Mouse (Mus musculus): Measurements from ENCODE around the gene Msh5. TPM values are rescaled to one million over a fixed set of nuclear protein-coding genes. Genes with fewer than 3 reads are reported as not detected.

The Msh5 gene
- polyA plus RNA-seq, 1 experiment from 2014 or later = 3.0 TPM

GRCm38 (mm10) chr17:35064951-35065947, 18.7 kb upstream of the Msh5 start, which contains the start of gene Ly6g6c:
TSS of gene Ly6g6c (plus strand) at chr17:35065388.
- Histone ChIP-seq H3K9me3 (no peaks in the 10 kb centered on the region), H3K4me3 (peak within 1 kb of the TSS; percentile 31), H3K4me1 (peaks cover 29% of the 10 kb centered on the region), H3K4me2 (peak within 1 kb of the TSS; percentile 42), H3K9ac (no peak within 1 kb of the TSS), H3K27ac (peak within 1 kb of the TSS; percentile 61), H3K36me3 (peaks cover 22% of the 10 kb centered on the region), H3K27me3 (peaks cover 52% of the 10 kb centered on the region)
- ATAC-seq (ENCODE audit: insufficient number of reproducible peaks, low FRiP score, low TSS enrichment, low read depth) = peak; percentile 42; the same call in 1 of the 2 replicates
- WGBS = 3% methylated on average over 48 of the region's 48 CpGs

- H3K27me3 ChIP-seq = peaks cover 51% of the 10 kb centered on the region
- H3K27ac ChIP-seq = peak overlapping the region; percentile 61
- 28% methylated on average over 10 of the region's 10 CpGs for WGBS
- H3K4me2 ChIP-seq = peak overlapping the region; percentile 42
- no peaks in the 10 kb centered on the region for H3K9me3 ChIP-seq
- H3K4me1 ChIP-seq = peaks cover 35% of the 10 kb centered on the region
- no peak overlapping the region for H3K9ac ChIP-seq
- no peak for ATAC-seq (ENCODE audit: insufficient number of reproducible peaks, low FRiP score, low TSS enrichment, low read depth)
- peak overlapping the region; percentile 31; the same call in 1 of the 2 replicates for H3K4me3 ChIP-seq
- peaks cover 22% of the 10 kb centered on the region for H3K36me3 ChIP-seq
These were observed 17.9 kb upstream of the Msh5 start for GRCm38 (mm10) chr17:35064378-35064877.

- no peak overlapping the region for H3K27ac ChIP-seq
- H3K4me3 ChIP-seq = no peak overlapping the region
- ATAC-seq (ENCODE audit: insufficient number of reproducible peaks, low FRiP score, low TSS enrichment, low read depth) = no peak
- peaks cover 45% of the 10 kb centered on the region for H3K27me3 ChIP-seq
- peaks cover 22% of the 10 kb centered on the region for H3K36me3 ChIP-seq
- H3K4me1 ChIP-seq = peaks cover 40% of the 10 kb centered on the region
- H3K9me3 ChIP-seq = no peaks in the 10 kb centered on the region
- no peak overlapping the region for H3K9ac ChIP-seq
- H3K4me2 ChIP-seq = no peak overlapping the region
- WGBS = 92% methylated on average over 3 of the region's 3 CpGs
These were observed 16.9 kb upstream of the Msh5 start for GRCm38 (mm10) chr17:35063466-35063865.

- no peak for ATAC-seq (ENCODE audit: insufficient number of reproducible peaks, low FRiP score, low TSS enrichment, low read depth)
- Histone ChIP-seq H3K36me3 (peaks cover 39% of the 10 kb centered on the region), H3K9ac (no peak overlapping the region), H3K27ac (no peak overlapping the region; the same call in 1 of the 2 replicates), H3K9me3 (no peaks in the 10 kb centered on the region), H3K4me3 (0 out of 2 replicates have a peak overlapping the region, but pooled peaks have one; percentile 68), H3K27me3 (peaks cover 25% of the 10 kb centered on the region), H3K4me2 (no peak overlapping the region), H3K4me1 (peaks cover 43% of the 10 kb centered on the region)
- WGBS = 75% methylated on average over 8 of the region's 8 CpGs
These were observed 14.8 kb upstream of the Msh5 start for GRCm38 (mm10) chr17:35061299-35061698.

- peak overlapping the region; percentile 84 for H3K4me2 ChIP-seq
- H3K4me1 ChIP-seq = peaks cover 43% of the 10 kb centered on the region
- peak overlapping the region; percentile 70; the same call in 1 of the 2 replicates for H3K9ac ChIP-seq
- H3K4me3 ChIP-seq = peak overlapping the region; percentile 68
- 62% methylated on average over 22 of the region's 22 CpGs for WGBS
- peaks cover 20% of the 10 kb centered on the region for H3K27me3 ChIP-seq
- peaks cover 44% of the 10 kb centered on the region for H3K36me3 ChIP-seq
- H3K27ac ChIP-seq = peak overlapping the region; percentile 95; the same call in 1 of the 2 replicates
- H3K9me3 ChIP-seq = no peaks in the 10 kb centered on the region
- no peak for ATAC-seq (ENCODE audit: insufficient number of reproducible peaks, low FRiP score, low TSS enrichment, low read depth)
These were observed 14.3 kb upstream of the Msh5 start for GRCm38 (mm10) chr17:35060737-35061297.

- peaks cover 12% of the 10 kb centered on the region for H3K27me3 ChIP-seq
- 20% methylated on average over 14 of the region's 14 CpGs for WGBS
- H3K4me2 ChIP-seq = peak overlapping the region; percentile 84
- H3K9me3 ChIP-seq = no peaks in the 10 kb centered on the region
- peaks cover 36% of the 10 kb centered on the region for H3K4me1 ChIP-seq
- peak overlapping the region; percentile 68 for H3K4me3 ChIP-seq
- peak overlapping the region; percentile 95 for H3K27ac ChIP-seq
- peaks cover 52% of the 10 kb centered on the region for H3K36me3 ChIP-seq
- H3K9ac ChIP-seq = peak overlapping the region; percentile 70
- ATAC-seq (ENCODE audit: insufficient number of reproducible peaks, low FRiP score, low TSS enrichment, low read depth) = no peak
These were observed 13.5 kb upstream of the Msh5 start for GRCm38 (mm10) chr17:35060071-35060470.

- Histone ChIP-seq H3K27ac (peak within 1 kb of the TSS; percentile 95), H3K9ac (peak within 1 kb of the TSS; percentile 70), H3K9me3 (no peaks in the 10 kb centered on the region), H3K4me3 (peak within 1 kb of the TSS; percentile 68), H3K36me3 (peaks cover 57% of the 10 kb centered on the region), H3K4me1 (peaks cover 28% of the 10 kb centered on the region), H3K4me2 (peak within 1 kb of the TSS; percentile 84), H3K27me3 (peaks cover 5% of the 10 kb centered on the region; the same call in 1 of the 2 replicates)
- peak; percentile 89 for ATAC-seq (ENCODE audit: insufficient number of reproducible peaks, low FRiP score, low TSS enrichment, low read depth)
- WGBS = under 1% methylated on average over 57 of the region's 57 CpGs
These were observed 12.7 kb upstream of the Msh5 start, which contains the start of gene Ddah2 for GRCm38 (mm10) chr17:35058911-35059892. TSS of gene Ddah2 (plus strand) at chr17:35059035.

- no peaks in the 10 kb centered on the region for H3K9me3 ChIP-seq
- peaks cover 28% of the 10 kb centered on the region for H3K4me1 ChIP-seq
- H3K27me3 ChIP-seq = no peaks in the 10 kb centered on the region
- peaks cover 66% of the 10 kb centered on the region for H3K36me3 ChIP-seq
- no peak for ATAC-seq (ENCODE audit: insufficient number of reproducible peaks, low FRiP score, low TSS enrichment, low read depth)
- no peak overlapping the region for H3K9ac ChIP-seq
- WGBS = 59% methylated on average over 9 of the region's 9 CpGs
- H3K4me3 ChIP-seq = peak overlapping the region; percentile 68
- no peak overlapping the region for H3K4me2 ChIP-seq
- H3K27ac ChIP-seq = peak overlapping the region; percentile 95
These were observed 11.8 kb upstream of the Msh5 start for GRCm38 (mm10) chr17:35058316-35058715.

GRCm38 (mm10) chr17:35057090-35057489, 10.5 kb upstream of the Msh5 start:
- Histone ChIP-seq H3K4me1 (peaks cover 38% of the 10 kb centered on the region), H3K4me2 (no peak overlapping the region), H3K9ac (no peak overlapping the region), H3K9me3 (no peaks in the 10 kb centered on the region), H3K27me3 (no peaks in the 10 kb centered on the region), H3K4me3 (no peak overlapping the region), H3K27ac (no peak overlapping the region), H3K36me3 (peaks cover 70% of the 10 kb centered on the region)
- ATAC-seq (ENCODE audit: insufficient number of reproducible peaks, low FRiP score, low TSS enrichment, low read depth) = no peak
- WGBS = 90% methylated on average over 3 of the region's 3 CpGs

GRCm38 (mm10) chr17:35055691-35056495, 9.3 kb upstream of the Msh5 start:
- Histone ChIP-seq H3K9ac (no peak overlapping the region), H3K27ac (no peak overlapping the region), H3K4me1 (peaks cover 35% of the 10 kb centered on the region), H3K36me3 (peaks cover 61% of the 10 kb centered on the region), H3K9me3 (no peaks in the 10 kb centered on the region), H3K4me2 (no peak overlapping the region), H3K27me3 (no peaks in the 10 kb centered on the region), H3K4me3 (no peak overlapping the region)
- no peak for ATAC-seq (ENCODE audit: insufficient number of reproducible peaks, low FRiP score, low TSS enrichment, low read depth)
- 88% methylated on average over 7 of the region's 7 CpGs for WGBS

All from limb, embryonic 15.5 days (tissue).